Mouse (Mus musculus): ENCODE measurements around the gene Ing1. TPM values are rescaled to one million over a fixed set of nuclear protein-coding genes. Genes with fewer than 3 reads are reported as not detected.

The Ing1 gene
- polyA plus RNA-seq (2015; fragmentation: Nextera tagmentation; extraction: Ambion mirVana), result 20.7 and 21.0 TPM in 2 replicates

DNA sequence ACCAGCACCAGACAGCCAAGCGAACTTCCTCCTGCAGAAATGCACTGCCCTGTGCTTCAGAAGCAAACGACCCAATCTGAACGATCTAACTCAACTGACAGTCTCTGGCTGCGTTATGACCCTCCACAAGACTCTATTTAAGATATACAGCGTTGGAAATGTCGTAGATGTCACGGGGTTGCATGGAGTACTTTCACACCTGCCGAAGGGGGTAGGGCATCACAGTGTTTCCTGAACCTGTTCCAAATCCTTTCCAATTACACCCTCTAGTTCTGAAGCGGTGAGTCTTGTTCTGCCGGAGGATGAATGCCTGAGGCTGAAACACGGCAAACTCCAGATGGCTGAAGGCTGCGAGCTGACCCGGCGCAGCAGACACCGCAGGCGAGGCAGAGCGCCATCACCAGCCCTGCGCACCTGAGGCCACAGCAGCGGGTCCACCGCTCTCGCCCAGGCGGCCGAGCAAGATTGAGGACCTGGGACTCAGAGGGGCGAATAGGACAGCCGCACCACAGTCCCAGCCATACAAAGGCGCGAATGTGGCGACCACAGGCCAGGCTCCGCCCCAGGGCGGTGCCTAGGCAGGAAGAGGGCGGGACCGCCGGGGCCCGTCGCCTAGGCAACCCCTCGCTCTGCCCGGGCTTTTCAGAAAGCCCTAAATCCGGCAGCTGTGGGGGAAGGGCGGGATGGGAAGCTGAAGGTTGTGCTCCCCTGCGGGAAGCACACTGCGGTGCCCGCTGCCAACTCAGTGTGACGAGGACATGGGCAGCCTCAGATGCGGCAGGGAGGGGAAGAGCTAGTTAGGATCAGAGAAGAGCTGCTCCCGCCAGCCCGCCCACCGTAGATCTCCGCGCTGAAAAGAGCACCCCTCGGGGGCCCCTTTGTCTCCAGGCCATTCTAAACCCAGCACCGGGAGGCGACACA, at the start of gene Ing1:
Gene Ing1 (plus strand): TSS at position 773 of the 921 bp plus-strand sequence.
- peak within 1 kb of the TSS; percentile 94 for H3K9ac ChIP-seq
- no peaks in the 10 kb centered on the region for H3K9me3 ChIP-seq
- under 1% methylated on average over 52 of the region's 52 CpGs for WGBS
- peak within 1 kb of the TSS; percentile 99 for H3K27ac ChIP-seq (replicated peaks)
- peak; percentile 70 for ATAC-seq (ENCODE audit: extremely low read depth, insufficient number of reproducible peaks, low FRiP score, low TSS enrichment)
- peak within 1 kb of the TSS; percentile 81 for H3K4me2 ChIP-seq
- no peaks in the 10 kb centered on the region for H3K27me3 ChIP-seq (replicated peaks)
- peak within 1 kb of the TSS; percentile 85 for H3K4me3 ChIP-seq
- peaks cover 32% of the 10 kb centered on the region for H3K4me1 ChIP-seq
- no peaks in the 10 kb centered on the region for H3K36me3 ChIP-seq

DNA sequence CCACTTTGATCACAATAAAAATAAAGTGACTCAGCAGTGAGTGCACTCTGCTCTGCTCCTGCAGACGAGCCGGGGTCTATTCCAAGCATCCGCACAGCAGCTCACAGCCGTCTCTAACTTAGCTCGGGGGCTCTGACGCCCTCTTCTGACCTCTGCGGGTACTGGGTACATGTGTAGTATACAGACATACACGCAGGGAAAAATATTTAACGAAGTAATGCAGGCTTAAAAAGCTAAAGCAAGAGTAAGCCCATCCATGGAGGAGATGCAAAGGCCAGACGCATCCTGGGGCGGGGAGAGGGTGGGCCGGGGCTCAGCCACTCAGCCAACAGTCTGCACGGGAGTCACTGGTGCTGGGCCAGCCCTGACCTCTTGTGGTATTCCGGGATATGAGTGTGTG, 49.3 kb upstream of the Ing1 start:
- 82% methylated on average over 14 of the region's 14 CpGs for WGBS

DNA sequence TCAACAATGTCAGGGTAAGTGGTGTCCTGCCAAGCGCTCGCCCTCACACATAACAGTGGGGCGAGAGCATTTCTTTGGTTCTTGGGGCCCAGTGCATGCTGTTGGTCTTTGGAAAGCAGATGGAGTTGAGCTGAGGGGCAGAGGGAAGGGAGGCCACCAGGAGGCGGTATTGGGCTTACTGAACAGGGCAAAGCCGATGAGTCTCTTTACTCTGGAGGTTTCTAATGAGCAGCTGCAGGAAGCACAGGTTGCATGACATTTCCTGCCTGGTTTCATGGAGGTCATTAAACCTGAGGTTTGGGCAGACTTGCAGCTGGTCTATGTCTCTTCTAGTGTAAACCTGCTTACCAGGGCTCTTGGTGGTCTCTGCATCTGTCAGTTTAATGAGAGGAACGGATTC, 48.6 kb upstream of the Ing1 start:
- H3K9ac ChIP-seq, result no peak overlapping the region
- H3K4me2 ChIP-seq, result no peak overlapping the region
- no peaks in the 10 kb centered on the region for H3K27me3 ChIP-seq (replicated peaks)
- no peak for ATAC-seq (ENCODE audit: extremely low read depth, insufficient number of reproducible peaks, low FRiP score, low TSS enrichment)
- H3K9me3 ChIP-seq, result no peaks in the 10 kb centered on the region
- no peak overlapping the region for H3K4me3 ChIP-seq
- no peaks in the 10 kb centered on the region for H3K4me1 ChIP-seq
- peaks cover 96% of the 10 kb centered on the region for H3K36me3 ChIP-seq
- WGBS, result 70% methylated on average over 6 of the region's 6 CpGs
- no peak overlapping the region for H3K27ac ChIP-seq (replicated peaks)

More for the DNA sequence above, 49.3 kb upstream of the Ing1 start:
- Histone ChIP-seq H3K27ac (replicated peaks) (no peak overlapping the region), H3K9ac (no peak overlapping the region), H3K4me3 (no peak overlapping the region), H3K36me3 (peaks cover 95% of the 10 kb centered on the region), H3K27me3 (replicated peaks) (no peaks in the 10 kb centered on the region), H3K4me2 (no peak overlapping the region), H3K4me1 (no peaks in the 10 kb centered on the region), H3K9me3 (no peaks in the 10 kb centered on the region)
- no peak for ATAC-seq (ENCODE audit: extremely low read depth, insufficient number of reproducible peaks, low FRiP score, low TSS enrichment)

DNA sequence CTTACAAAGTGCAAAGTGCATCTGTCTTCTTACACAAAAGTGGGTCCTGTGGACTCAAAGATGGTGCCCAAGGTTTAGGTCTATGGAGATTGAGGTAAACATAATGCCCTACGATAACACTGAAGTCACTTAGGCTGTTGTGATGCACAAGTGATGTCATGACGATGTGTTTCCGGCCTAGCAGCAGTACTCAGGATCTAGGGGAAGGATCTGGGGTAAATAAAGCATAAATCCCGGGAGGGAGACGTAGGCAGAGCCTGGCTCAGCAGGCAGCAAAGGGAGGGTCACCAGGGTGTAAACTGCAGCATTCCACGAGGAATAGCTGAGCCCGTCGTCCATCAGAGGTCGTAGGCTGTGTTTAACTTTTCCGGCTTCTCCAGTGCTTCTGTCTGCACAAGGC, 46.5 kb upstream of the Ing1 start:
- H3K9me3 ChIP-seq, result no peaks in the 10 kb centered on the region
- peaks cover 98% of the 10 kb centered on the region for H3K36me3 ChIP-seq
- H3K4me3 ChIP-seq, result no peak overlapping the region
- no peak overlapping the region for H3K27ac ChIP-seq (replicated peaks)
- no peaks in the 10 kb centered on the region for H3K27me3 ChIP-seq (replicated peaks)
- WGBS, result 86% methylated on average over 10 of the region's 10 CpGs
- no peak overlapping the region for H3K9ac ChIP-seq
- no peaks in the 10 kb centered on the region for H3K4me1 ChIP-seq
- H3K4me2 ChIP-seq, result no peak overlapping the region
- no peak for ATAC-seq (ENCODE audit: extremely low read depth, insufficient number of reproducible peaks, low FRiP score, low TSS enrichment)

DNA sequence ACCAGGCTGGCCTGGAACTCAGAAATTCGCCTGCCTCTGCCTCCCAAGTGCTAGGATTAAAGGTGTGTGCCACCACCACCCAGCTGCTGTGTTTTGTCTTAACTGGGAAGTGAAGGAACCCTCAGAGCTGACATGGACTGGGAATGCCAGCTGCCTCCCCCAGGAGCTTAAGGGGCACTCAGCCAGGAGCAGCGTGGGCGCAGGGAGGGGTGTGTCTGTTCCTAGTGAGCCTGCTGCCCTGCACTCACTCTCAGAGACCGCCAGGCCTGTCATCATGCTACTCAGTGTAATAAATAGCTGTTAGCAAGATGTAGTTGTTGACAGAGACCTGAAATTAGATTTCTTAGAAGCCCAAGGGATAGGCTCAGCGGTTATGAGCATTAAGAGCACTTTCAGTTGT, 44.4 kb upstream of the Ing1 start:
- H3K27me3 ChIP-seq (replicated peaks), result no peaks in the 10 kb centered on the region
- WGBS, result 72% methylated on average over 5 of the region's 5 CpGs
- no peak overlapping the region for H3K4me3 ChIP-seq
- peaks cover 98% of the 10 kb centered on the region for H3K36me3 ChIP-seq
- ATAC-seq (ENCODE audit: extremely low read depth, insufficient number of reproducible peaks, low FRiP score, low TSS enrichment), result no peak
- H3K4me1 ChIP-seq, result 0 out of 2 replicates have a peak, but pooled peaks cover 3% of the 10 kb centered on the region
- H3K4me2 ChIP-seq, result no peak overlapping the region
- H3K9me3 ChIP-seq, result no peaks in the 10 kb centered on the region
- no peak overlapping the region for H3K9ac ChIP-seq
- no peak overlapping the region for H3K27ac ChIP-seq (replicated peaks)

DNA sequence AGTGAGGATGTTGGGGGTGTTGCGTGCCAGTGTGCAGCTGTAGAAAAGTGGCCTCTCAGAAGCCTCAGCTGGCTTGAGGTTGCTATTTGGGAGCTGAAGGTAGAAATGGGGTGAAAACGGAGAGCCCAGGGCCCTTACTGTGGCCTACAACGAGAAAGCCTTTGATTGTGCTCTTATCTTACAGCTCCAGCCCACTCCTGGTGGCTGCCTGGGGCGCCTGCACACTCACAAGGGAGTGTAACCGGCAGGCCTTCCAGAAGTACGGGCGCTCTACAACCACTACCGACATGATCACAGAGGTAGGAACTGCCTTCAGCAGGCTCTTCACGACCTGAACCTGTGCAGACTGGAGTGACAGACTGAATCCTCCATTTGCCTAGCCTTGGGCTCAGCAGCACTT, 42.7 kb upstream of the Ing1 start:
- WGBS, result 66% methylated on average over 9 of the region's 9 CpGs
- no peak for ATAC-seq (ENCODE audit: extremely low read depth, insufficient number of reproducible peaks, low FRiP score, low TSS enrichment)
- no peak overlapping the region for H3K9ac ChIP-seq
- no peak overlapping the region for H3K4me2 ChIP-seq
- no peak overlapping the region for H3K27ac ChIP-seq (replicated peaks)
- no peaks in the 10 kb centered on the region for H3K27me3 ChIP-seq (replicated peaks)
- H3K4me1 ChIP-seq, result 0 out of 2 replicates have a peak, but pooled peaks cover 3% of the 10 kb centered on the region
- H3K4me3 ChIP-seq, result no peak overlapping the region
- H3K36me3 ChIP-seq, result peaks cover 98% of the 10 kb centered on the region
- H3K9me3 ChIP-seq, result no peaks in the 10 kb centered on the region

DNA sequence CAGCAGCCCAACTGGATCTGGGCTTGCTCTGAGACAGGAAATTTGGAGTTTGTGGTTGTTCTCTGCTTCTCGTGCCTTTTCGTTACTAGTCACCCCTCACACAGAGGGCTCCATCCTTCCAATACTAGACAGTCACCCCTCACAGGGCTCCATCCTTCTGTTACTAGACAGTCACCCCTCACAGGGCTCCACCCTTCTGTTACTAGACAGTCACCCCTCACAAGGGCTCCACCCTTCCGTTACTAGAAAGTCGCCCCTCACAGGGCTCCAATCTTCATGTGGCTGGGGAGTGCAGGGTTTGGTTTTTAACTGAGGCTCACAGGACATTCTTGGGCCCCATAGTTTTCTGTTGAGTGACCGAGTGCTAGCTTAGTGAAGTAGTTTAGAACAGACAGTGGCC, 42.1 kb upstream of the Ing1 start:
- Histone ChIP-seq H3K4me3 (no peak overlapping the region), H3K4me2 (no peak overlapping the region), H3K27ac (replicated peaks) (no peak overlapping the region), H3K9me3 (no peaks in the 10 kb centered on the region), H3K9ac (no peak overlapping the region), H3K27me3 (replicated peaks) (no peaks in the 10 kb centered on the region), H3K4me1 (0 out of 2 replicates have a peak, but pooled peaks cover 3% of the 10 kb centered on the region), H3K36me3 (peaks cover 99% of the 10 kb centered on the region)
- 82% methylated on average over 5 of the region's 5 CpGs for WGBS
- no peak for ATAC-seq (ENCODE audit: extremely low read depth, insufficient number of reproducible peaks, low FRiP score, low TSS enrichment)

DNA sequence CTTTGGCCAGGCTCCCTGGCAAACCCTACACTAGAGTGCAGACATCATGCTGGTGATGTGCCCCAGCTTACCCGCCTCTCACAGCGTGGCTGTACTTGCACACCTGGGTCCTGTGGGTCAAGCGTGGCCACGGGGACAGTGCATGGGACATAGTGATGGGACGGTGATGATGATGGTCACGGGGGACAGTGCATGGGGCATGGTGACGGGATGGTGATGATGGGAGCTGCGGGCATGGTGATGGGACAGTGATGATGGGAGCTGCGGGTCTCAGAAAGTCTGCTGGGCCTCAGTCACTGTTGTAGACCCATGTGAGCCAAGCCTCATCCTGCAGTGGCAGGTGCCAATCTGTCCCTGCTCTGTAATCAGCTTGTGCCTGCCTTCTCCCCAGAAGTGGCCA, 39.1 kb upstream of the Ing1 start:
- no peaks in the 10 kb centered on the region for H3K27me3 ChIP-seq (replicated peaks)
- H3K36me3 ChIP-seq, result peaks cover 90% of the 10 kb centered on the region
- H3K9me3 ChIP-seq, result no peaks in the 10 kb centered on the region
- H3K4me3 ChIP-seq, result no peak overlapping the region
- 88% methylated on average over 9 of the region's 9 CpGs for WGBS
- no peak overlapping the region for H3K4me2 ChIP-seq
- 0 out of 2 replicates have a peak, but pooled peaks cover 3% of the 10 kb centered on the region for H3K4me1 ChIP-seq
- H3K9ac ChIP-seq, result no peak overlapping the region
- no peak for ATAC-seq (ENCODE audit: extremely low read depth, insufficient number of reproducible peaks, low FRiP score, low TSS enrichment)
- H3K27ac ChIP-seq (replicated peaks), result no peak overlapping the region

DNA sequence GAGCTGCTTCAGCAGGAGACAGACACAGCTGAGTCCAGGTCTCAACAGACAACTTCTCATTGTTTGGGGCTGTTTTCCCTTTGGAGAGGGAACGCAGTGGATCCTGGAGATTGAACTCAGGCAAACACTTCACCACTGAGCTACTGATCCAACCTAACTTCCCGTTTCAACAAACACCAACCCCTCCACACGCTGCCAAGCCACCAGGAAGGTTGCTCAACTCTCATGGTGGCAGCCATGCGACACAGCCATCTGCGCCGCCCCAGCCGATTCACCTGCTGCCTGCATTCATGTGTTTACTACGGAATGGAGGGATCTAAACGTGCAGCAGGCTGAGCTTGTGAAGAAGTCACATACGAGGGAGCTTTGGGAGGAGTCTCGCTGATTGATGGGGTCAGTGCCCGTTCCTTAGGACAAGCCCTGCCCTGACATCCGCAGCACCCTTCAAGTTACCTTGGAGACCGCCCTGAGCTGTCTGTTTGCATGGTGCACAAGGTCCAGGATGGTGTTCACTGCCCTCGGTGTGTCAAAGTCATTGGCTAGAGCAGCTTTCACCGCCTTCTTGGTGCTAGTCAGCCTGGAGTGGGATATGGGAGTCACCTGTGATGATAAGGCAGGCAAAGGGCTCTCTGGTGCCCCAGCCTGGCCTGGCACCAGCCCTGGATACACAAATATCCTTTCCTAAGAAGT, 37.9 kb upstream of the Ing1 start:
- Histone ChIP-seq H3K27ac (replicated peaks) (no peak overlapping the region), H3K9me3 (no peaks in the 10 kb centered on the region), H3K4me1 (0 out of 2 replicates have a peak, but pooled peaks cover 3% of the 10 kb centered on the region), H3K36me3 (peaks cover 87% of the 10 kb centered on the region), H3K4me2 (no peak overlapping the region), H3K4me3 (no peak overlapping the region), H3K27me3 (replicated peaks) (no peaks in the 10 kb centered on the region), H3K9ac (no peak overlapping the region)
- ATAC-seq (ENCODE audit: extremely low read depth, insufficient number of reproducible peaks, low FRiP score, low TSS enrichment), result no peak
- WGBS, result 82% methylated on average over 16 of the region's 16 CpGs

DNA sequence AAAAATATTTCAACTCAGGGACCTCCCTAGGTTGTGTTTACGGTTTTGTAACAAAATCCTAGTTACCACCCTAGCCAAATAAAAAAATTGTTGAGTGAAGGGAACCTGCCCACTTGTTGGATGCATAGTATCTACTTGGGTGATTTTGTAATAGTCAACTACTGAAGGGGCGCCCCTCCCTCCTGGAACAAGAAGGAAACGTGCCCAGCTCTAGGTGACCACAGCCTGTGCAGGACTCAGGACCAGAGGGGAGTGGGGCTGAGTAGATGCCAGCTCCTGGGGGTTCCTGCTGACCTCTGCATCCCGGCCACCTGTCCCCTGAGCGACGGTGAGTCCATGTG, 37.3 kb upstream of the Ing1 start:
- H3K4me2 ChIP-seq, result no peak overlapping the region
- no peaks in the 10 kb centered on the region for H3K9me3 ChIP-seq
- WGBS, result 84% methylated on average over 6 of the region's 6 CpGs
- no peaks in the 10 kb centered on the region for H3K27me3 ChIP-seq (replicated peaks)
- ATAC-seq (ENCODE audit: extremely low read depth, insufficient number of reproducible peaks, low FRiP score, low TSS enrichment), result no peak
- H3K27ac ChIP-seq (replicated peaks), result no peak overlapping the region
- 0 out of 2 replicates have a peak, but pooled peaks cover 3% of the 10 kb centered on the region for H3K4me1 ChIP-seq
- H3K4me3 ChIP-seq, result no peak overlapping the region
- H3K36me3 ChIP-seq, result peaks cover 86% of the 10 kb centered on the region
- no peak overlapping the region for H3K9ac ChIP-seq

DNA sequence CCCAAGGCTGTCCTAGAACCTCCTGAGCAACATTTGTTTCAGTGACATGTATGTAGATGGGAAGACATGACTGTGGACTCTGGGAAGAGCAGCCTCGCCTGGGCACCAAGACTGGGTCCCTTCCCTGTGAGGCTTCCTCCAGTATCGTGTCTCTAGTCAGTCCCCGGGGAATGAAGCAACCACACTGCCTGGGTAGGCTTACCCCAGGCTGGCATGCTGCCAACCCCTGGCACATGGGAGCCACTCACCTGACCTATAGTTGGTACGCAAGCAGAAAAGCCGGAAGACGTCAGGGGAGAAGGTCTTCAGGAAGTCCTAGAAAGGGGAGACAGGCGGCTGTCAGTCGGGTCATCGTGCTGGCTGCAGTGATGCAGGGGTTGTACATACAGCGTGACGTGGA, 36.7 kb upstream of the Ing1 start:
- peaks cover 84% of the 10 kb centered on the region for H3K36me3 ChIP-seq
- no peak overlapping the region for H3K4me3 ChIP-seq
- no peak overlapping the region for H3K4me2 ChIP-seq
- H3K9me3 ChIP-seq, result no peaks in the 10 kb centered on the region
- 87% methylated on average over 11 of the region's 11 CpGs for WGBS
- H3K27ac ChIP-seq (replicated peaks), result no peak overlapping the region
- no peak overlapping the region for H3K9ac ChIP-seq
- no peaks in the 10 kb centered on the region for H3K27me3 ChIP-seq (replicated peaks)
- 0 out of 2 replicates have a peak, but pooled peaks cover 3% of the 10 kb centered on the region for H3K4me1 ChIP-seq
- no peak for ATAC-seq (ENCODE audit: extremely low read depth, insufficient number of reproducible peaks, low FRiP score, low TSS enrichment)

Measured in heart, embryonic 13.5 days (tissue).